Mouse (Mus musculus): ENCODE measurements around the gene Ilk. TPM values are rescaled to one million over a fixed set of nuclear protein-coding genes. Genes with fewer than 3 reads are reported as not detected.
"Not testable (repeated sequence)": the region's sequence is repeated elsewhere in the genome, so short reads cannot be mapped to it uniquely, and the experiment has no call there.

Ilk gene
- total RNA-seq, 2 experiments from 2014 or later, result 37.0 to 45.0 TPM

DNA sequence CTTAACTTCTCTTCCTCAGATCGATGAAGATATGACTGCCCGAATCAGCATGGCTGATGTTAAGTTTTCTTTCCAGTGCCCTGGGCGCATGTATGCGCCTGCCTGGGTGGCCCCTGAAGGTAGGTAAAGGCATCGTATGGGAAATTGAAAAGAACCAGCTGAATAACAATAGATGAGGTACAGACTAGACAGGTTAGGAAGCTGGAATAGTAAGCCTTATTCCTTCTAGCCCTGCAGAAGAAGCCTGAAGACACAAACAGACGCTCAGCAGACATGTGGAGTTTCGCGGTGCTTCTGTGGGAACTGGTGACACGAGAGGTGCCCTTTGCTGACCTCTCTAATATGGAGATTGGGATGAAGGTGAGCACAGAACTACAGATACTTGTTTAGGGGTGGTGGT lies 5.6 kb downstream of the Ilk start:
- ATAC-seq (replicated peaks; ENCODE audit: low FRiP score, poor library complexity, severe bottlenecking), result no peak

- not testable (repeated sequence) for ATAC-seq (replicated peaks; ENCODE audit: low FRiP score, poor library complexity, severe bottlenecking)
These were observed 6.3 kb downstream of the Ilk start for GRCm38 (mm10) chr7:105742539-105743215.

DNA sequence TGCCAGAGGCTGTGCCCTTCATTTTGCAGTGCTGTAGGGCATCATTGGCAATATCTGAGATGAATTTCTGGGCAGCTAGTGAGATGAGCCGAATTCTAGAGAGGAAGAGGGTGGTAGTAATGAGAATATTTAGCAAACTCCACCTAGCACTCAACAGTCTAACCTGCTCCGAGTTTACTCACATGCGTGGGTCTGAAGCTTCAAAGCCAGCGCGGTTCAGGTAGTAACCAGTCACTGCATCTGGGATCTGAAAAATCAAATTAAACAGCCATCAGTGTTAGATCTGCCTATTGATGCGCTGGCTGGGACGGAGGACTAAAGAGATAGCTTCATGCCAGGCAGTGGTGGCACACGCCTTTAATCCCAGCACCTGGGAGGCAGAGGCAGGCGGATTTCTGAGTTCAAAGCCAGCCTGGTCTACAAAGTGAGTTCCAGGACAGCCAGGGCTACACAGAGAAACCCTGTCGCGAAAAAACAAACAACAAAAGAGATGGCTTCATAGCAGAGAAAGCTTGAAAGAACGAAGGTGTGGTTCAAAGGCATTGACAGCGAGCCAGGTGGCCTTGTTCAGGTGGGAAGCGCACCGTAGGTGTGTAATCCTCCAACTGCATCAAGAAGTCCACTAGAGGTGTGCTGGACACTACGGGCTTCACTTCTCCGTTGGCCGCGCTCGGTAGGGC lies 7.0 kb downstream of the Ilk start:
- ATAC-seq (replicated peaks; ENCODE audit: low FRiP score, poor library complexity, severe bottlenecking), result not testable (repeated sequence)

DNA sequence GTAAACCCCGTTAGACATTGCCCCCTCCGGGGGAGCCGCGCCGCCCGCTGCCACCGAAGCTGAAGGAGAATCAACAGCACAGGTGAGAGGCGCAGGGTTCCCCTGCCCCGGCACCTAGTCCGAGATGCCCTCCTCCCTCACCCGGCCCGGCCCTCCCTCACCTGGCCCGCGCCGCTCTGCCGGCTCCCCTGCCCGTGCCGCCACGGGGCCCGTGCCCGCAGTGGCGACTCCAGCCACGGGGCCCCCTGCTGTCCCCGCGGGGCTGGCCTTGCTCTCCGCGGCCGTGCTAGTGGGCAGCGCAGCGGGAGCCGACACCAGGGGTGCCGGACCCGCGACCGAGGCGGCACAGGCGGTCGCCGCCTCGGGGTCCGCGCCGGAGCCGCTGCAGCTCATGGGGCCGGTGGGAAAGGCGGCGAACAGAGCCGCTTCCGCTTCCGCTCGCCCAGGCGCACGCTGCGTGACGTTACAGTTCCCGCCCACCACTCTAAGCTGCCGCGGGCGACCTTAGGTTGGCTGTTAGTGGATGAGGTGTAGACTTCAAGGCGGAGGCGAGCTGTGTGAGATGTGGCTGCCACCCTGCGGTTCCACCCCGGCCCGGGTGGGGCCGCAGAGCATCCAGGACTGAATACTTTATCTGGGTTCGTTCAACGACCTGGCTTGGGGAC lies 7.7 kb downstream of the Ilk start, which contains the start of gene Taf10:
Gene Taf10 (minus strand): TSS at position 436 of the 665 bp plus-strand sequence.
- peak; percentile 98 for ATAC-seq (replicated peaks; ENCODE audit: low FRiP score, poor library complexity, severe bottlenecking)

GRCm38 (mm10) chr7:105747776-105748175 lies 11.4 kb downstream of the Ilk start:
- no peak for ATAC-seq (replicated peaks; ENCODE audit: low FRiP score, poor library complexity, severe bottlenecking)

GRCm38 (mm10) chr7:105751491-105752433 lies 15.4 kb downstream of the Ilk start, which contains the start of gene Tpp1:
Gene Tpp1 (minus strand): TSS chr7:105752235.
- peak; percentile 96 for ATAC-seq (replicated peaks; ENCODE audit: low FRiP score, poor library complexity, severe bottlenecking)

DNA sequence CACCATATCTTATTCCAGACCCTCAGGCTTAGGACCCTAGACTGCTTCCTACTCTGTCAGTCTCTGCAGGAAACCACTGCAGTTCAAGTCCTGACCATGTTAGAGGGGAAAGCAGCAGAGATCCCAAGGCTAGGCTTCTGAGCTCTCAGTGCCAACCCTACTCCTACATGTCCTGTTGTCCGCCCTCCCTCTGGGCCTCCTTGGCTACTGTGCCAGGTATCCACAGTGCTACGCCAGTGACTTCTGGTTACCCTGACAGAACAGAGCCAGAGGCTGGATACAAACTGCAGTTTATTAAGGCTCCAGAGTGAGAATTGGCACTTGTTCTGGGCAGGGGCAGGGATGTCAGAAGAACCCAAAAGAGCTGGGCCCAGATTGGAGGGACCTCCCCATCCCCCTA lies 16.3 kb downstream of the Ilk start:
- ATAC-seq (replicated peaks; ENCODE audit: low FRiP score, poor library complexity, severe bottlenecking), result no peak

- ATAC-seq (replicated peaks; ENCODE audit: low FRiP score, poor library complexity, severe bottlenecking), result no peak
These were observed 16.9 kb downstream of the Ilk start for GRCm38 (mm10) chr7:105753281-105753680.

GRCm38 (mm10) chr7:105761813-105762484 lies 25.6 kb downstream of the Ilk start:
- ATAC-seq (replicated peaks; ENCODE audit: low FRiP score, poor library complexity, severe bottlenecking), result no peak

DNA sequence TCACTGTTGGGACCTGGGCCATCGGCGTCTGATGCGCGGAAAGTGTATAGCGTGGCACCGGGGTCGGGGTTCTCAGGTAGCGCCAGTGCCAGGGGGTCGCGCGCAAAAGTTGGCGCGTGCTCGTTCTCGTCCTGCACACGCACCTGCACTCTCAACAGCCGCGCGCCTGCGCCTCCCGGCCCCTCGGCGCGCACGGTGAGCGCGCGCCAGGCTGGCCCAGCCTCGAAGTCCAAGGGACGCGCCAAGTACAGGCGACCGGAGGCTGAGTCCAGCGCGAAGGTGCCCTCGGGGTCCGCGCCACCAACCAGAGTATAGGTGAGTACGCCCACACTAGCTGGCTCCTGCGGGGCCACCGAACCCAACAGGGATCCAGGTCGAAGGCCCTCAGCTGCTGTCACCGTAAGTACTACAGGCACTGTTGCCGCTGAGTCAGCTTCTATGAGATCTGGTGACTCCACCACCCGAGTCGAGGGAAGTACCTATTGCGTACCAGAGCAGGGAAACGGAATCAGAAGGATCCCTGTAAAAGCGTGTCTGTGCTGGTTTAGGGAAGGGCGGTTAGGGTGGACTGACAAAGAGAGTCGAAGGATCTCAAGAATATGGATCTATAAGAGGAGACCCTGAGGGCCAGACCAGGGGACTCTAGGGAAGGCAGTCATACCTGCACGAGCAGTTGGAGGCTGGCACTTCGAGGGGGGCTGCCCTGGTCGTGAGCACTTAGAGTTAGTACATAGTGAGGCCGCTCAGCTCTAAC lies 26.3 kb downstream of the Ilk start:
- ATAC-seq (replicated peaks; ENCODE audit: low FRiP score, poor library complexity, severe bottlenecking), result no peak

GRCm38 (mm10) chr7:105764331-105764730 lies 27.9 kb downstream of the Ilk start:
- no peak for ATAC-seq (replicated peaks; ENCODE audit: low FRiP score, poor library complexity, severe bottlenecking)

DNA sequence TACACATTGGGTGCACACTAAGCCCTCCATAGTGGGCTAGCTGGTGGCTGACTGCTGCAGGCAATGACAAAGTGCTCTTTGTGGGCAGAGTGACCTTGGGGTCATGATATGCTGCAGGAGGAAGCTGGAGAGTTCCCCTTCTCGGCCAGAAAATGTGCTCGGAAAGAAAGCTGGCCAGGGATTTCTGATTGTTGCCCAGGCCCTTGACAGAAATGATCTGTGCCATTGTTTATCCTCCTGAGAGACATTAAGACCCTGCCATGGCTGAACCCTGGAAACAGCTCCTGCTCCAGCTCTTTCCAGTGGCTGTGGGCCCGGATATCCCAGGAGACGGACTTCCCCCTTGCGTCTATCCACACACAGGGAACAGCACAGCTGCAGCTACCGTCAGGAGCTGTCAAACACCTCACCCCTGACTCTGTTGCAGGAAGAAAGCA lies 31.4 kb downstream of the Ilk start:
- ATAC-seq (replicated peaks; ENCODE audit: low FRiP score, poor library complexity, severe bottlenecking), result no peak

- no peak for ATAC-seq (replicated peaks; ENCODE audit: low FRiP score, poor library complexity, severe bottlenecking)
These were observed 33.6 kb downstream of the Ilk start for GRCm38 (mm10) chr7:105769959-105770358.

DNA sequence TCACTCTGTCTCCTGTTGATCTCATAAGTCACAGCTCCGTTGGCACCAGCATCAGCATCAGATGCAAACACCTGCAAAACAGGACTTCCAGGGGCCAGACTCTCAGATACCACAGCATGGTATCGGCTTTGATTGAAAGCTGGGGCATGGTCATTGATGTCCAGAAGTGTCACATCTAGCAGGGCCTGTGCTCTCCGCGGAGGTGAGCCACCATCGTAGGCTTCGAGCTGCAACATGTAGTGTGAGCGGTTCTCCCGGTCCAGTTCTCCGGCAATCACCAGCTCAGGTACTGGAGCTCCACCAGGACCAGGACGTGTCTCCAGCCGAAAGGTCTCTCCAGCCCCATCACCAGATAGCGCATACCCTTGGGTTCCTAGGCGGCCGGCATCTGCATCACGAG lies 35.9 kb downstream of the Ilk start:
- no peak for ATAC-seq (replicated peaks; ENCODE audit: low FRiP score, poor library complexity, severe bottlenecking)

GRCm38 (mm10) chr7:105773041-105773440 lies 36.6 kb downstream of the Ilk start:
- no peak for ATAC-seq (replicated peaks; ENCODE audit: low FRiP score, poor library complexity, severe bottlenecking)

GRCm38 (mm10) chr7:105774661-105775060 lies 38.3 kb downstream of the Ilk start:
- no peak for ATAC-seq (replicated peaks; ENCODE audit: low FRiP score, poor library complexity, severe bottlenecking)

DNA sequence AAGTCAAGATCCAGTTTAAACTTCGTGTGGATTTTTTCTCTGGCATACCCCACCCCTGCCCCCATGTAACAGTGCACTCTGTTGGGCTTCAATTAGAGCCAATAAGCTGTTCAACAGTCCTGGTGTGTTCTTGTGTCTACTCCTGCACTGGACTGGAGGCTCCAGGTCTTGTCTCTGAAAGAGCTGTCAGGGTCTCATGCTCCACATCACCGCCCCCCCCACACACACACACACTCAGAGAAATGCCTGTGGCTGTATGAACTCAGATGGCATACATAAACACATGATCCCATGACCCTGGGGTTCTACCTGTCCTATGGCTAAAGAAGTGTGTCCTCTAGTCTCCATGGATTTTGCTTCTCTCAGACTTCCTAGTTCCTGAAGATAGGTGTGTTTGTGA lies 39.6 kb downstream of the Ilk start:
- ATAC-seq (replicated peaks; ENCODE audit: low FRiP score, poor library complexity, severe bottlenecking), result no peak

GRCm38 (mm10) chr7:105777316-105777715 lies 40.9 kb downstream of the Ilk start:
- no peak for ATAC-seq (replicated peaks; ENCODE audit: low FRiP score, poor library complexity, severe bottlenecking)
